8 mouse cellular contexts compared by ENCODE assay signal in genomic region chr14:22906716-22907115, GRCm38 (mm10).
DNase-seq lines count a peak whose midpoint lies in the region; ATAC-seq and TF ChIP-seq lines count a peak whose summit lies in the region.

No protein-coding gene starts in this region.

- no peak for TF ChIP-seq CTCF in kidney, postnatal 0 days (IDR thresholded peaks at IDR 0.05; ENCODE audit: low read depth)

- peaks cover 24% of the 10 kb centered on the region for H3K4me1 ChIP-seq in embryonic facial prominence, embryonic 10.5 days
- H3K4me1 ChIP-seq in kidney, postnatal 0 days (replicated peaks; ENCODE audit: insufficient read depth, low read length), result no peaks in the 10 kb centered on the region
- H3K4me1 ChIP-seq in midbrain, embryonic 11.5 days (ENCODE audit: control insufficient read depth, insufficient read depth, low read length), result no peaks in the 10 kb centered on the region
- no peaks in the 10 kb centered on the region for H3K4me1 ChIP-seq in heart, embryonic 10.5 days

- ATAC-seq in kidney, postnatal 0 days (replicated peaks; ENCODE audit: low FRiP score, low read depth), result no peak
- ATAC-seq in midbrain, embryonic 11.5 days (ENCODE audit: low FRiP score), result no peak
- ATAC-seq in megakaryocyte, adult 5-6 weeks (ENCODE audit: poor library complexity, severe bottlenecking), result no peak

- H3K4me3 ChIP-seq in embryonic facial prominence, embryonic 10.5 days, result no peak overlapping the region
- no peak overlapping the region for H3K4me3 ChIP-seq in kidney, postnatal 0 days (replicated peaks; ENCODE audit: low read depth, low read length)
- no peak overlapping the region for H3K4me3 ChIP-seq in midbrain, embryonic 11.5 days (ENCODE audit: low read depth, low read length)
- H3K4me3 ChIP-seq in heart, embryonic 10.5 days, result no peak overlapping the region

- H3K9me3 ChIP-seq in embryonic facial prominence, embryonic 10.5 days, result no peaks in the 10 kb centered on the region
- H3K9me3 ChIP-seq in kidney, postnatal 0 days (replicated peaks; ENCODE audit: low read length), result no peaks in the 10 kb centered on the region
- no peaks in the 10 kb centered on the region for H3K9me3 ChIP-seq in midbrain, embryonic 11.5 days (ENCODE audit: control insufficient read depth, low read length)
- H3K9me3 ChIP-seq in heart, embryonic 10.5 days, result no peaks in the 10 kb centered on the region

- H3K4me2 ChIP-seq in kidney, postnatal 0 days (ENCODE audit: low read length), result no peak overlapping the region
- H3K4me2 ChIP-seq in midbrain, embryonic 11.5 days, result no peak overlapping the region

- H3K36me3 ChIP-seq in embryonic facial prominence, embryonic 10.5 days (replicated peaks), result no peaks in the 10 kb centered on the region
- no peaks in the 10 kb centered on the region for H3K36me3 ChIP-seq in kidney, postnatal 0 days (ENCODE audit: insufficient read depth, low read length)
- H3K36me3 ChIP-seq in midbrain, embryonic 11.5 days (ENCODE audit: control insufficient read depth, insufficient read depth, low read length), result no peaks in the 10 kb centered on the region
- H3K36me3 ChIP-seq in heart, embryonic 10.5 days, result no peaks in the 10 kb centered on the region

- H3K27ac ChIP-seq in embryonic facial prominence, embryonic 10.5 days (replicated peaks), result peak overlapping the region; percentile 76
- H3K27ac ChIP-seq in kidney, postnatal 0 days, result no peak overlapping the region; the same call in 1 of the 2 replicates
- H3K27ac ChIP-seq in midbrain, embryonic 11.5 days (ENCODE audit: low read depth, low read length), result no peak overlapping the region
- no peak overlapping the region for H3K27ac ChIP-seq in heart, embryonic 10.5 days

- WGBS in embryonic facial prominence, embryonic 10.5 days, result 73% methylated on average over 4 of the region's 4 CpGs
- WGBS in kidney, postnatal 0 days, result 50% methylated on average over 4 of the region's 4 CpGs
- 65% methylated on average over 4 of the region's 4 CpGs for WGBS in midbrain, embryonic 11.5 days
- 63% methylated on average over 4 of the region's 4 CpGs for WGBS in heart, embryonic 10.5 days

- no peaks in the 10 kb centered on the region for H3K27me3 ChIP-seq in embryonic facial prominence, embryonic 10.5 days (replicated peaks; ENCODE audit: low read depth, poor library complexity, severe bottlenecking)
- H3K27me3 ChIP-seq in kidney, postnatal 0 days (ENCODE audit: insufficient read depth, low read length), result no peaks in the 10 kb centered on the region
- no peaks in the 10 kb centered on the region for H3K27me3 ChIP-seq in midbrain, embryonic 11.5 days (ENCODE audit: control insufficient read depth, insufficient read depth, low read length)
- H3K27me3 ChIP-seq in heart, embryonic 10.5 days (ENCODE audit: insufficient read depth, poor library complexity, severe bottlenecking), result no peaks in the 10 kb centered on the region

- no peak overlapping the region for H3K9ac ChIP-seq in kidney, postnatal 0 days (ENCODE audit: low read depth, low read length)
- no peak overlapping the region for H3K9ac ChIP-seq in midbrain, embryonic 11.5 days (ENCODE audit: low read length)

- peak; percentile 73 to 89 for DNase-seq in adrenal gland, adult (ENCODE audit: inconsistent age in 2 of 2, low spot score in 1 of 2)
- DNase-seq in adrenal gland, postnatal 4 days (ENCODE audit: low spot score in 2 of 2), result no peak
- DNase-seq in 3134 (ENCODE audit: extremely low read depth, insufficient read length, low spot score), result peak; percentile 37
- no peak for DNase-seq in embryonic facial prominence, embryonic 10.5 days (ENCODE audit: low spot score)
- peak; percentile 75 for DNase-seq in kidney, postnatal 0 days (ENCODE audit: low spot score)
- DNase-seq in midbrain, embryonic 11.5 days (ENCODE audit: low spot score, missing footprints), result peak; percentile 84
- no peak for DNase-seq in heart, embryonic 10.5 days (ENCODE audit: low spot score)

Comparison
In these comparisons a context has a peak if more than half of its experiments do, and no peak if none do; other contexts are left out.
1. DNase-seq: peak in adrenal gland, adult (2 of 2), 3134 (single experiment), kidney, postnatal 0 days (single experiment) and midbrain, embryonic 11.5 days (single experiment); none in adrenal gland, postnatal 4 days (0 of 2), embryonic facial prominence, embryonic 10.5 days (single experiment) and heart, embryonic 10.5 days (single experiment).